Mouse (Mus musculus) left cerebral cortex, postnatal 36 days (tissue): Measurements from ENCODE around the gene Grik1. TPM values are rescaled to one million over a fixed set of nuclear protein-coding genes. Genes with fewer than 3 reads are reported as not detected.

ENCODE experiments used
- DNase-seq, 2 experiments: peaks; one replicate each; pipeline ENCODE4 v3.0.0; 2021 to 2022; ENCODE audit warnings: low spot score in 2 of 2, mixed read lengths in 1 of 2
- intact Hi-C: fragments of 180-260 bp; cut with DNase I; formaldehyde crosslinking; loops from one replicate; pipeline ENCODE4 v1.15.1; 2025
- total RNA-seq, 2 experiments: library from RNA; stranded (reverse); gene quantifications; 2 replicates each; pipeline ENCODE4 v1.2.3; 2021

Grik1 gene
- 10 to 100 TPM; 16.7 to 21.0 TPM for total RNA-seq

DNA sequence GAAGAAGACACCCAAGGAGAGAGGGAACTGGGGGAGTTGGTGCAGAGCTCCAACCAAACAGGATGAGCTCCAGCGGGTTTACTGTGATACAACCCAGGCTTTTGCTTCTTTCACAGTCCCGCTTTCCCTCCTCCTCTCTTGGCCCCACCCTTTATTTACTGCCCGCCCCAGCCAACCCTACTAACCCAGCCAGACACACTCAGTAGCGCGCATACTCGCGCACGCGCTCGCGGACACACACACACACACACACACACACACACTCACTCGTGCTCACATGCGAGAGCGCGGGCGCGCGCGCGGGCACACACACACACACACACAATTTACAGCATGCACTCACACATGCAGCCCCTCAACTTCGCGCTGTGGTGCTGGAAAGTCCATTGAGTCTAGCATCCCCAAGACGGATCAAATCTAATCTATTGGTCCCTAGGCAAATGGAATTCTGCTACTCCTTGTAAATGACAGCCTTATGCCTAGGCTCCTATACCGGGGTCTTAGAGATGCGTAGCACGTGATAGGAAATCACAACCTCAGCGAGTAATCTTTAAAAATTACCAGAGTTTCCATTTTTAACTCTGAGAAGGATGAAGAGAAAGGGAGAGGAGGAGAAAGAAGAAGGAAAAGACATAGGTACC is at the start of gene Grik1:
Grik1 (minus strand) TSS at position 134 of the 641 bp plus-strand sequence.
- DNase-seq = peak; percentile 24 to 41
- intact Hi-C loops = no loop called here

- intact Hi-C loops = no loop called here
- DNase-seq = no peak
Observed at GRCm38 (mm10) chr16:88294209-88294608, 4.1 kb upstream of the Grik1 start.

- intact Hi-C loops = no loop called here
- DNase-seq = peak; percentile 5 to 20
Observed at GRCm38 (mm10) chr16:88289421-88290081, 514 bp downstream of the Grik1 start.

GRCm38 (mm10) chr16:88258407-88258806 is 31.7 kb downstream of the Grik1 start:
- DNase-seq = no peak
- intact Hi-C loops = no loop called here

- intact Hi-C loops = no loop called here
- DNase-seq = no peak
Observed at GRCm38 (mm10) chr16:88257072-88257471, 33.0 kb downstream of the Grik1 start.

DNA sequence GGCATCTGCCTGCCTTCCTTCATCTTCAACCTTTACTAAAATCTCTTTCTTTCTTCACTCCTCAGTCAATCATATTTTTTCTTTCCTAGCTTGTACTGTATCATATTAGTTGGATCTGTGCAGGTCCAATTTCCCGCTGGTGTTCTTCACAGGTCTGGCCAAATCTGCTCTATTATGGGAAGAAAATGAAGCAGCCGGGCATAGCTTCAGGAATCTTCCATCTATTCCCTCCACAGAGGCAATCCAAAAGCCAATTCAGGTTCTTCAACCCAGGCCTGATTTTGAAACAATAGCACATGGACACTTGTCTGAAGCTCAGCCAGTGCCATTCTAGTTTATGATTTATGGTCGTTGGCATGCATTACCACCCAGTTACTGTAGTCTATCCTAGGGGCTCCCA is 34.0 kb downstream of the Grik1 start:
- intact Hi-C loops = no loop called here
- DNase-seq = no peak

- no peak for DNase-seq
- intact Hi-C loops = no loop called here
Observed at GRCm38 (mm10) chr16:88252676-88253075, 37.4 kb downstream of the Grik1 start.

DNA sequence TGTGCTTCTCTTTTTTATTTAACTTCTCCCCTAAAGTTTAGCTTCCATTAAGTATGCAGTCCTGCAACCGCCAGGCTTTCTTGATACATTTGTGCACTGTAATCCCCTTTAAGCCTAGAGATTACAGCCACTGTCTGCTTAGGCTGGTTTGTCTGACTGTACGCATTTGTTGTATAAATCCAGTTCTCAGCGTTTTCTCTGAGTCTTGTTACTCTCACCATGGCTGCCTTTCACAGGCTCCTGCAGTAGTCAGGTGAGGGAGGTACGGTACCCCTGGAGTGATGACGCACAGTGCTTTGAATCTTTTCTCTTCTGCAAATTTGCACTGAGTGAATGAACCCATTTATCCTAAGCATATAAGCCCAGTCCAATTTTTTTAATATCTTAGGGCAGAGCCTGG is 39.0 kb downstream of the Grik1 start:
- intact Hi-C loops = no loop called here
- DNase-seq = no peak

DNA sequence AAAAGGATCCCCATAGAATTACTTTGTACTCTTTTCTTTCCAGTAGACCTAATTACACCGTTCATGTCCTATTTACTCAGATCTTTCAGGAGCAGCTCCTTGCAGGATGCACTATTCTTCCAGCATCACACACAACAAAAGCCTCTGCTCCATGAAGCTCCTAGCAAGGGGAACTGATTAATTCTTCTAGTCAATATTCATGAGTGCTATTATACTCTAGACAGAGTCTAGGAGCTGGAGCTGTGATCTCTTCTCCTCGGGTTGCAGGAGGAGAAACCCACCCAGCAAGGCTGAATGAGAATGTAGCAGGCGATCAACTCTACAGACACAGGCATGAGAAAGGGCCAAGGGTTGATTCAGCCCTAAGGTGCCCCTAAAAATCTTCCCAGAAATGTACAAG is 40.2 kb downstream of the Grik1 start:
- intact Hi-C loops = no loop called here
- DNase-seq = no peak

DNA sequence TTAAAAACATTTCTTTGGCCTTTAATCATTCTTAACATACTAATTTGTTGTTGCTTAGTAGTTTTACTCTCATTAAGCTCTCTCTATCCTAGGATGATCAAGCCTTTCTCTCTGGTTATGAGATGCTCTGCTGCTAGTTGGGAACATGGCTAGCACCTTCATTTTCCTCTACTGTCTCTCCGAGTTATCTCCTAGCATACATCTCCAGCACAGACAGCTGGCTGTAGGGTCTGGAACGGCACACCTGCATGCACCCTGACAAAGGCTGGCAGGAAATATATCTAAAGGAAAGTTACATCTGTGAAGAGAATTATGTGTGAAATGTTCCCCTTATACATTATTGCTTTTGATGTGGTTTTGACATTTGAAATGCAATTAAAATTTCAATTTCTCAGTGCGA is 42.5 kb downstream of the Grik1 start:
- DNase-seq = no peak
- intact Hi-C loops = no loop called here

- intact Hi-C loops = no loop called here
- DNase-seq = no peak
Observed at GRCm38 (mm10) chr16:88244658-88245057, 45.4 kb downstream of the Grik1 start.

GRCm38 (mm10) chr16:88225616-88226015 is 64.4 kb downstream of the Grik1 start:
- intact Hi-C loops = no loop called here
- no peak for DNase-seq

DNA sequence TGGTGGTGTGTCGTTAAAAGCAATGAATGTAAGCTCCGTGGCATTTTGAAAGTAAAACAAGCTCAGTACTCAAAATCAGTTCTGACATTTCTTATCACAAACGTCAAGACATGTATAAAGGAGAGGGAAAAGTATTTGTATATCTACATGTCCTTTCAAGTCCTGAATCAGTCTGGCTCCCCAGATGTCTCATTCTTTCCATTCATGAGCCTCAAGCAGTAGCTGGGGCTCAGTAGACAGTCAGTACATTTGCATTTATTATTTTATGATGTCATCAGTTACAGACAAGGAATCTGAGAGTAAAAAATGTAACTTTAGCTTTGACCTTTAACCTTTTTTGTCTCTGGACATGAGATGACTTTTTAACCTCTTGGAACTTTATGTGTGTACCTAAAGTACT is 68.1 kb downstream of the Grik1 start:
- DNase-seq = no peak
- intact Hi-C loops = no loop called here

GRCm38 (mm10) chr16:88212531-88212930 is 77.5 kb downstream of the Grik1 start:
- intact Hi-C loops = no loop called here
- no peak for DNase-seq

DNA sequence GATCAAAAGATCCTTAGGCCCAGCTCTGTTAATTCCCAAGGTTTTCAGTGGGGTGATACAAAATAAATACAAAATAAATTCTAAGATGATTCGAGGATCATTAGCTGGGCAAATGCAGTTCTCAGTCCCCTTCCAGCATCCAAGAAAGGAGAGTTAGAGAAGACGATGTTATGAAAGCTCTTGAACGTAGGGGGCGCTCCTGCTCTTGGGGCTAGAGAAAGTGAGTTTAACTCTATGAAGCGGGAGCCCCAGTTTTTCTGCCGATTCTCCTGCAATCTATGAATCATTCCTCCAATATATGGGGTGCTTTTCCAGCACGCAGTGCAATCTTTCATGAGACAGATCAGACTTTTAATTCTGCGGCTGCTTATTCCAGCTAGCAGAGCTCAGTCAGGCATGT is 78.2 kb downstream of the Grik1 start:
- DNase-seq = no peak
- intact Hi-C loops = no loop called here

DNA sequence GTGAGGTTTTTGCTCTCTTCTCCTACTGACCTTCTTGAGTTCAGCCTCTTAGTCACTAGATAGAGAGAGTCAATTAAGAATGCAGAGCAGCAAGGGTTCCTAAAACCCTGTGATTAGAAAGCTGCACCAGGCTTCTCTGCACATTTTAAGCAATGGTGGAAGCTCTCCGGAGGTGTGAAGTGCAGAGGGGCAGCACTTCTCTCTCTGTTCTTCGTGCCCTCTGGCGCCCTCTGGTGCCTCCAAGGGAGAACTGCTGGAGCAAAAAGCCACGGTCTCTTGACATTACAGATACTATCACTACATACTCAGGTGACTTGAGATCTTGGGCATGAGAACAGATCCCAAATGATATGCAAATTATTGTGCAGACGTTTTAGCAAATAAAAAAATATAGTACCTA is 85.7 kb downstream of the Grik1 start:
- intact Hi-C loops = no loop called here

DNA sequence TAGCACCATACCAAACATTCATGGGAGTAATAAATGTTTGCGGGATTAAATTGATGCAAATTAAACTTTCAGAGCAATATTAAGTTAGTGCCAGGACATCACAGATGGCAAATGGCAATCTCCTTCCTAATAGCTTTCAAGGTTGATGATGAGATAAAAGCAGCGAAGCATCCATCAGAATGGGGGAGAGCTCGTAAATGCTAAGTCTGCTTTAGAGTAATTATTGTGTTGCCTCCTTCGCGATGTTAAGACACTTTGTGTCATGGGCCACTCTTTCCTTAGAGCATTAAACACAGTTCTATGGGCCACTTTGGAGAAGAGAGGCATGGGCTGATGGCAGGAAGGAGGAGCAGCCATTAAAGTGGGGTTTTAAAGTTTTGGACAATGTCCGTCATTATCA is 86.1 kb downstream of the Grik1 start:
- intact Hi-C loops = no loop called here

More for the DNA sequence above, 85.7 kb downstream of the Grik1 start:
- DNase-seq = peak; percentile 48 to 62

DNA sequence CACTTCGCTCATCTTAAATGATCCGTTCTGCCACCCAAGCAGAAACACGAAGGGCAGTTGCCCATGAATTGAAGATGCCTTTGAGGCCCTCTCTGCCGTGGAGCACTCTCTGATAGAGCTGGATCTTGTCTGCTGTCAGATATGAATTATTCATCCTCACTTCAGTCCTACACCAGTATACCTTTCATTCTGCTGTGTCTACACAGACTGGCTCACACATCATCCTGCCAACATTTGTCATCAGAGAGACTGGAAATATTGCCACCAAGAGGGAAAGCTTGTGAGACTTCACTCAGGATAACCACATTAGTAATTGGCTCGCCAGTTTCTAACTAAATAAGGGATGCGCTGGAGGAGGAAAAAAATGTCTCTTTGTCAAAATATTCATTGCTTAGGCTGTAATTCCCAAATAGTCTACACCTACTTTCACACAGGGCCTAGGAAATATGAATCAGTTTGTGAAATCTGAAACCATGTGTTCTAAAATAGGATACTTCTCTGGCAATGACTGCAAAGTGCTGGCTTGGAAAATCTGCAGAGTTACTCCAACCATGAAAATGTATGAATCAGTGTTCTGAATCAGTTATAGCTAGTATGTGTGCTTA is 102.5 kb downstream of the Grik1 start:
- intact Hi-C loops = no loop called here
- DNase-seq = peak in 1 of 2 experiments; percentile 12

More for the DNA sequence above, 86.1 kb downstream of the Grik1 start:
- DNase-seq = no peak

DNA sequence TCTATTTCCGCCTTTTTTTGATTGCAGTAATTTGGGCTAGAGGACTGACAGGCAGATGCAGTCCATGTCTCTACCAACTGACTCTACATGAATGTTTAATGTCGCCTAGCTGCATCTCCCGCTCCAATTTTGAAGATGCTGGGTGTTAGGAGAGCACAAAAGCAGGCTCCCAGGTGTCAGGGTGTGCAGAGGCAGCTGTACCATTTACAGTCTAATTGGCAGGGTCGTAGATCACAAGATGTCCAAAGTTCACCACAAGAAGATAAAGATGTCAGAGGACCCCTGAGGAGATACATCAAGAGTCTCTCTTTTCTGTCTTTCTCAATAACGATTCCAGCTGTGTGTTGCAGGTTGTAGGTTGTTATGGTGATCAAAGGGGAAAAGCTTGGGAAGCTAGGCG is 111.3 kb downstream of the Grik1 start:
- intact Hi-C loops = no loop called here
- no peak for DNase-seq

GRCm38 (mm10) chr16:88177364-88177763 is 112.7 kb downstream of the Grik1 start:
- intact Hi-C loops = no loop called here

GRCm38 (mm10) chr16:88174083-88174721 is 115.9 kb downstream of the Grik1 start:
- intact Hi-C loops = no loop called here
- DNase-seq = peak; percentile 19 to 28

More at GRCm38 (mm10) chr16:88177364-88177763, 112.7 kb downstream of the Grik1 start:
- DNase-seq = no peak
